Mouse (Mus musculus) mature B cell (primary cell): ENCODE results near the gene 1700001J03Rik.

Source experiments
- in situ Hi-C: fragments of 300-500 bp; cut with MboI; formaldehyde crosslinking; loops from 2 replicates; pipeline ENCODE4 v1.14.3; 2019

1700001J03Rik gene

DNA sequence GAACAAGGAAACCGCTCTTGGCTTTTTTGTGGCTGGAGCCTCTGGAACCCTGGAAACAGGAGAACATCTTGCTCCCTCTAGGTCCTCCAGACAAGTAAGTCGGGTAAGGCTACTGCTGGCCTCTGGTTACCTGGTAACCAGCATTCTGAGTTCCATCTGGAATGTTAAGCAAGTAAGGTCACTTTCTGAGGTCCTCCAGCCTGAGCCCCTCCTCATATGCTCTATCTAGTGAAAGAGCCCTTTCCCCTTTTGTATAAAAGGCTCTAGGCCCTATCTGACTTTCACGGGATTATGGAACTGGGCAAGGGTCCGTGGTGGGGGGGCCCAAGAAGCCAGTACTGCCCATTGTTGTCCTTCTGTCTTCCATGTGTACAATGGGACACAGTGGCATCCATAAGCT, at the start of gene 1700001J03Rik:
TSS of gene 1700001J03Rik (minus strand) at position 101 of the 400 bp plus-strand sequence.
- in situ Hi-C loops = loop anchor here (10.0 kb wide), 1 partner anchor 130 kb away; no protein-coding TSS in a partner anchor

DNA sequence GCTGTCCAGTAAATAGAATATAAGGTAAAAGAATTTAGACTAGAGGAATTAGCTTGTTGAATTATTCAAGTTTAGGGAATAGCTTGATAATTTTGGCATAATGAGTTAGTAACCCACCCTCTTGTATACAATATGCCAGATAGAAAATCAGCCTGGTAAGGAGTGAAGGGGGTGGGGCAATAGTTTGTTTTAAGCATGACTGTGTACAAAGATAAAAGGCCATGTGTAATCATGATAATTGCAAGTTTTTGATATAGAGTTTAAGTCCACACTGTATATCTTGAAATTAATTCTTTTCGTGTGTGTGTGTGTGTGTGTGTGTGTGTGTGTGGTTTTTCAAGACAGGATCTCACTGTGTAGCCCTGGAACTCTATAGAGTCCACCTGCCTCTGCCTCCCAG, 49.2 kb upstream of the 1700001J03Rik start:
- in situ Hi-C loops = no loop called here

DNA sequence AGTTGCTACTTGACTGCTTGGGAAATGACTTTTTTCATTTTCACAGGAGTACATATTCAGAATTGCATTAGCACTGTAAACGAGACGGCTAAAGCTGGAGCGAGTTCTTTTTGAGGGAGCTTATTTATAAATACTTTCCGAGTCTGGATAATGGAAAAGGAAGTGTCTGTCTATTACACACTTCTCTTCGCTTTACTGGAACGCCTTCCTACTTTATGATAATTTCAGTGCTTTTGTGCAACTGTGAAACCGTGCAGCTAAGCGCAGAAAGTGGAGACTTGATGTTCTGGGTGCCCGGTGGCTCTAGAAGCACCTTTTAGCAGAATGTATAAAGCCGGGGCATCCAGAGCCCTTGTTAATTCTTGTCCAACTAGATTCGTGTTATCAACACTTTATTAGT, 47.7 kb upstream of the 1700001J03Rik start:
- in situ Hi-C loops = no loop called here

DNA sequence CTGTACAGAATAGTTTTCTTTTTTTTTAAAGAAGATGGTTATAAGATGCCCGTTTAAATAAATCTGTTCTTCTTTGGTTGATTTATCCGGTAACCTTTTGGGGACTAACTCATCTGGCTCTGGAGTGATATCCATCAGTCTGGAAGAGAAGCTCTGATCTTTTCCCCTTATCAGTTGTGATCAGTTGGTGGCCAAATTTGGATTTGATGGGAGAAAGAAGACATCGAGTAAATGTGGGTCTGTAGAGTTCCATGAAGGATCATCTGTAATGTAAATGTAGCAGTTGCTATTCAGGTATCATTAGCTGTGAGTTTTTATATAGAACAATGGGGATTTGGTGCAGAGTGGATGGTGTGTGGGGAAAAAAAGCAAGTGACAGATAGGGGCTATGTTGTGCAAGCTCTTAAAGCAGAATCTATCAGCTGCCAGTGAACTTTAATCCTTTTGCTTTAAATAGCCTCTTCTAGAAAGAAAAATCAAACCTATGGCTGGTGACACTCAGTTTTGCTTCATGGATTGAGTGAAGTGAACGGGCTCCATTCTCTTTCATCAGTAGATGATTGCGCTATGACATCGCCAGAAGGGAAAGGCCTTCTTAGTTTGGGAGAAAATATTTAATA, 47.1 kb upstream of the 1700001J03Rik start:
- in situ Hi-C loops = no loop called here

DNA sequence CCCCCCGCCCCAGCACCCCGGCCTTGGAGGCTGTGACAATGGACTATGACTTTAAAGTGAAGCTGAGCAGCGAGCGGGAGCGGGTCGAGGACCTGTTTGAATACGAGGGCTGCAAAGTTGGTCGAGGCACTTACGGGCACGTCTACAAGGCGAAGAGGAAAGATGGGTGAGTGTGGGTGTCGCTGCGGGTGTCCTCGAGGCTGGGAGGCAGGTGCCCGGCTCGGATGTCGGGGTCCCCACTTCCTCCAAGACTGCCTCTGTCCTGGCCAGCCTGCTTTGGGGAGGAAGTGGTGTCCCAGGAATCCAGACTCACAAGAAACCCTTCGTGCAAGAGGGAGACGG, 46.5 kb upstream of the 1700001J03Rik start:
- in situ Hi-C loops = no loop called here

DNA sequence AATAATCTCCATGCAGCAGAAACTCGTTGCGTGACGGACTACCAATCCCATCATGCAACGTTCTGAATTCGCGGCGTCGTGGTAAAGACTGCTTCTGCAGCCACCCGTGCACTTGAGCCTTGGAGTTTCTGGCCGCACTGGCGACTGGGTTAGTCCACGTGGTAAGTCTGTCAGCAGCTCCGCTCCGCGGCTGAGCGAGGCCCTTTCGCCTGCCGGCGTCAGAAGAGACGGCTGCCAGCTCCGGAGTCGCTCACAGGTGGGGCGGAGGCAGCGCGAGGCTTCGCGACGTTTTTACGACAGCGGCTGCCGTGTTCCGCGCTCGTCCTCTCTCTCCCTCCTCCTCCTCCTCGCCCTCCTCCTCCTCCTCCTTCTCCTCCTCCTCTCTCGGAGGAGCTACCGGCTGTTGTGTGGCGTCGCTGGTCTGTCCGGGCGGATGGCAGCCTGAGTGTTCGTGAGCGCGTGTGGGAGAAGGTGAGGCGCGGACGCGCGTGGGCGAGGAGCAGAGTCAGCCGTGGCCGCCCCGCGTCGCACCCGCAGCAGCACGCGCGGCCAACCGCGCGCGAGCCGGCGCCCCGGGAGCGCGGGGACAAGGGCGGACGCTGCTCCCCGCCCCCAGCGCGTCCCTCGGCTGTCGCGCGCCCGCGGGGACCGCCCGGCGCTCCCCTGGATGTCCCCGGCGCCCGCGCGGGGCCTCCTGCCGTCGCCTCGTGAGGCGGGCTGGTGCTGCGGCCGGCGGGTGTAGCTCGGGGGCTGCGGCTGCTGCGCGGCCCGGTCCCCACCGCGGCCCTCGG, 46.0 kb upstream of the 1700001J03Rik start, which contains the start of gene Cdk8:
TSS of gene Cdk8 (plus strand) at position 367 of the 791 bp plus-strand sequence.
- in situ Hi-C loops = no loop called here

DNA sequence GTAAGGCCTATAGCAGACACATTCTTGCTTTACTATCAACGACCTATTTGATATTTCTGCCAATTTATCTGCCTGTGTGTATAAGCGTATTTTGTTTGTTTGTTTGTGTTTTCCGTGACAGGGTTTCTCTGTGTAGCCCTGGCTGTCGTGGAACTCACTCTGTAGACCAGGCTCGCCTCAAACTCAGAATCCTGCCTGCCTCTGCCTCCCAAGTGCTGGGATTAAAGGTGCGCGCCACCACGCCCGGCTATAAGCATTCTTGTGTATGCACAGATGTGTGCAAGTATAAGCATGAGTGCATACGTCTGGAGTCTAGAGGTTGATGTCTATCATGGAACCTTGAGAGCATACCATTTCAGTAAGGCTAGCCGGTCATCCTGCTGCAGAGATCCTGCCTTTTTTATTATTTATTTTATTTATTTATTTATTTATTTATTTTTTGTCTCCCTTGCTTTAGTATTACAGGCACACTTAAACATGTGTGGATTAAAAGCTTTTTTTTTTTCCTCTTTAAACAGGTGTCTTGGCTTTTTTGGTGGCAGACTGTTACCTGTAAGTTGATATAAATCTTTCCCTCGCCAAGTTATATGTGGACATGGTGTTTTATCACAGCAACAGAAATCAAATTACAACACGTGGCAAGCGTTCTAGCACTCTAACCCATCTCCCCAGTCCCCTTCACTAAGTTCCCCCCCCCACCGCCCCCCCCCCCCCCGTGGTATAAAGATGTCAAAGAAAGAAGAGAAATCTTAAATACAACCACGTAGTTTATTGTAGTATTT, 45.0 kb upstream of the 1700001J03Rik start:
- in situ Hi-C loops = no loop called here

DNA sequence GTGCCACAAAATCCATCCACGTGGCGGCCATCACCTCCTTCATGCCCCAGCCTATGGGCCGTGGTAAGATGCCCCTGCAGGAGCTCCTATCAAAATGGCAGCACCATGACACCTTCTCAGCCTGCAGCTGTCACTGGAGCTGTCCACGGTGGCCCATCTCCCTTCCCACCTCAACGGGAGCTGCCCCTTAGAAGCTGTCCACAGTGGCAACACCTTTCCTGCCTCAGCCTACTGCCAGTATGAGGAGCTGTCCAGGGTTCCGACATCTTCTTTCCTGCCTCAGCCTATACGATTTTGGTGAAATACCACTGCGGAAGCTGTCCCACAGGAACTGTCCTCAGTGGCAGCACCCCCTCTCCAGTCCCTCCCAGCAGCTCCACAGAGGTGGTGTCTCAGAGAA, 42.4 kb upstream of the 1700001J03Rik start:
- in situ Hi-C loops = no loop called here

DNA sequence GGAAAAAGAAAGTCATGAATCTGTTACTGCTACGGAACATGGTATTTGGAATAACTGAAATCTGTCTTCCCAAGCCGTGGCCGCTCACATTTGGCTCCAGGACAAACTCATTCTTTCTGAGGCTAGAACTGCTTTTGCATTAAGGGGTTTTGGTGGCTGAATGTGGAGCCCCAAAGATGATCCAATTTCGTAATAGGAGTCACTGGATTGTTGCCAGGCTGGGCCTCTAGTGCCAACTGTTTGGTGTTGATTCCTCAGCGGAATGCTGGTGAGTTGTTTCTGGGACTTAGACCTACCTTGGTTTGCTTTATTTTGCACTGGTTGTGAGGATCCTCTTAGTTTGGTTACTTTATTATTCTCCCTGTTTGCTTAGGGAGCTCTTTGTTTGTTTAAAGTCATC, 38.7 kb upstream of the 1700001J03Rik start:
- in situ Hi-C loops = no loop called here

DNA sequence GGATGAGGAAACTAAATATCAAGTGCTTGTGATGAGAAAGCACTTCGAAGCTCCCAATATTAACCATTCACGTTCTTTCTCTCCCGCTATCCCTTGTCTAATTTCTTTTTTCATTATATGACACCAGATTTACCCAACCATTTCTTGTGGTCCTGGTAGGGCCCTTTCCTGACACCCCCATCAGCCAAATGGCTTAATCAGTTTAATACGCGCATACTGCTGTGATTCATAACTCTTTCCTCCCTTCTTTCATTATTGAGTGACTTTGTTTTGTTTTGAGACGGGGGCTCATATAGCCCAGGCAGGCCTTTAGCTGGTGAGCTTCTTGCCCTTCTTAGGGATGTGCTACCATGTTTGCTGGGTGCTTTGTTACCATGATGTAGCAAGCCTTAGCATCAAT, 36.6 kb upstream of the 1700001J03Rik start:
- in situ Hi-C loops = no loop called here

DNA sequence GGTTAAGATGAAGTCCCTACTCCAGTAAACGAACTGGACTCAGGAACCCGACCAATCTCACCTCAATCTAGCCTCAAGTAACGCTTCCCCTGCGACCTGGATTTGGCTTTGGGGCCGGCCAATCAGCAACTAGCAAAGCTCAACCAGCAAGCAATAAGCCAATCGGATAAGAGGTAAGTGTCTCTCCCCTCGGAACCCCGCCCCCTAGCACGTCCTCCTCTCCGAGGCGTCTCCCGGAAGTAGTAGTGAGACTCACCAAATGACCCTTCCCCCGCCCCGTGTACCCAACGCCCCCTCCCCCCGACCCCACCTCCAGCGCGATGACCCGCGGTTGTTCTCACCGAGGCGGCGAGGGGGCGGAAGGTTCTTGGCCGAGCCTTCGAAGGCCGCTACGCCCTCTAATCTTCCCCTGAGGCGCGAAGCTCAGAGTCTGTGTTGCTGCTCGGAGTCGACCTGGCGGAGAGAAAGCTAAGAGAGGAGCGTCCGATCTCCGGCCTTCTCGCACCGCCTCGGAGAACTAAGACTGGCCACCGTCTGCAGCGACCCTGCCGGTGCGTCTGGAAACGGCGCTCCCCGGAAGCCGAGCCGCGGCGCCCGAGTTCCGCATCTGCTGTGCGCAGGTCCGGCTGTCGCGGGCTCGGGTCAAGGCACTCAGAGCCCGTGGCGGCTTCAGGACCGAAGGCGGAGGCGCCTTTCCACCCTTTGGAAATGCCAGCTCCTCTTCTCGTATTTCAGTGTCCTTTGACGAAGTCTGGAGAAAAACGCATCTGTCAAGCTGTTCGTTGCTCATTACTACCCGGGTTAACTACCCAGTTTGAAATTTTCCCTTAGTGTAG, 36.0 kb upstream of the 1700001J03Rik start, which contains the start of gene Rnf6:
TSS of gene Rnf6 (minus strand) at position 677 of the 836 bp plus-strand sequence.
- in situ Hi-C loops = no loop called here

DNA sequence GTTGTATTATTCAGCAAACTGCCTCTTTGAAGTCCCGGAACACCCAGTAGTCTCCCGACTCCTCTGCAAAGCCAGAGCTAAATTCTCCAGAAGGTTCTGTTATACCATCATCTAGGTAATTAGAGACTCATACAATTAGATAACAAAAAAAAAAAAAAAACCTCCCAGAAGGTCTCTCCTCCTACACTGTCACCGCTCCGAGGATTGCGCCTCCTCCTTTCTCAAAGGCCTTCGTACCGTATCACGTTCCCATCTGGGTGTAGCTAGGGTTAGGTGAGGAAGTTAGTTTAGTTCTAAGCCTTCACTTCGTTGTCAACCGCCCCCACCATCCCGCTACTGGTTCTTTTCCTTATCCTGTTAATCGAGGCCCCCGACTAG, 35.4 kb upstream of the 1700001J03Rik start:
- in situ Hi-C loops = no loop called here

DNA sequence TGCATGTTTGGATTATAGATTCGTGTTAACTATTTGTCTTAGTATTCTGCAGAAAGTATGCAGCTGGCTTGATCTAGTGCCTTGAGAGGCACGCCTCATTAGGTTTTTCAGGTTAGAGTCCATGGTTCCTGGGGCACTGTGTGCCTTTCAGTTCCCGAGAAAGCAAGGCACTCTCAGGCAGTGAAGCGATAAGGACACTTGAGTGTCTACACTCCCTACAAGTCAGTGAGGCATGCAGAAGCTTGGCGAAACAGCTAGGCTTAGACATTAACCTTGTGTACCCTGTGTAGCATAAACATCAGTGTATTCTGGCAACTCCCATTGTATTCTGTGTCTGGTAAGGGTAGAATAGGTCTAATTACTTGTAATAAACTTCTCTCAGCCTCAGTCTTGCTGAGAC, 20.4 kb upstream of the 1700001J03Rik start:
- in situ Hi-C loops = no loop called here

DNA sequence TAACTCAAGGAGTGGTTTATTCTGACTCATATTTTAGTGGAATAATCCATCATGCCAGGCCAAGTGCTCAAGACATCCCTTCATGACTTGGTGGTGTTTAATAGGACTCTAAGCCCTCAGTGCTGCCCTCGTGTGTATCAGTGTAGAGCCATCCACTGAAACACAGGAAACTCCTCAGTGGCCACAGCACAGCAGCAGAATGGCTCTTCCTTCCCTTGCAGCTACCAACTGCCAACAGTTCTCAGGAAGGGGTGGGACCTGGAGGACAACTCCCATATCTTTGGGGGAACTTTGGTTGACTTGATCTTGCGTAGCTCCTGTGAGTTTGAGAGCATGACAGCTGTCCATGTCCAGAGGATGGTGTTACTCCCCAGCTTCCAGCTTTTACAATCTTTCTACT, 18.8 kb upstream of the 1700001J03Rik start:
- in situ Hi-C loops = no loop called here

DNA sequence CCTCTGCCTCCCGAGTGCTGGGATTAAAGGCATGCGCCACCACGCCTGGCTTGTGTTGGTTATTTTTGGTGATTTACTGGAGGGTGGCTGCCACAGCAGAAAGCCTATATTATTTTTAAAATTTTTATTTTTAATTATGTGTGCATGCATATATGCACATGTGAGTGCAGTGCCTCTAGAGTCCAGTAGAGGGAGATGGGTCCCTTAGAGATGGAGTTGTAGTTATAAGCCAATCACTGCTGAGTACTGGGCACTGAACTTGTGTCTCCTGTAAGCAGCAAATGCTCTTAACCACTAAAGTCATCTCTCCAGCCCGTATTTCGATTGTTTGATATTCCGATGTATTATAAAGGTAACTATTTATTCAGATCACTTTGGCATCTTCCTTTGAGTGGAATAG, 15.5 kb upstream of the 1700001J03Rik start:
- in situ Hi-C loops = no loop called here

DNA sequence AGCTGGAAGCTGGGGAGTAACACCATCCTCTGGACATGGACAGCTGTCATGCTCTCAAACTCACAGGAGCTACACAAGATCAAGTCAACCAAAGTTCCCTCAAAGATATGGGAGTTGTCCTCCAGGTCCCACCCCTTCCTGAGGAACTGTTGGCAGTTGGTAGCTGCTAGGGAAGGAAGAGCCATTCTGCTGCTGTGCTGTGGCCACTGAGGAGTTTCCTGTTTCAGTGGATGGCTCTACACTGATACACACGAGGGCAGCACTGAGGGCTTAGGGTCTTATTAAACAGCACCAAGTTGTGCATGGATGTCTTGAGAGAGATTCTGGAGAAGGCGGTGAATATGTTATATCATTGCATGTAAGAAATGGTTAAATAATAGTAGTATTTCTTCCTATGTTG, 14.4 kb upstream of the 1700001J03Rik start:
- in situ Hi-C loops = no loop called here

DNA sequence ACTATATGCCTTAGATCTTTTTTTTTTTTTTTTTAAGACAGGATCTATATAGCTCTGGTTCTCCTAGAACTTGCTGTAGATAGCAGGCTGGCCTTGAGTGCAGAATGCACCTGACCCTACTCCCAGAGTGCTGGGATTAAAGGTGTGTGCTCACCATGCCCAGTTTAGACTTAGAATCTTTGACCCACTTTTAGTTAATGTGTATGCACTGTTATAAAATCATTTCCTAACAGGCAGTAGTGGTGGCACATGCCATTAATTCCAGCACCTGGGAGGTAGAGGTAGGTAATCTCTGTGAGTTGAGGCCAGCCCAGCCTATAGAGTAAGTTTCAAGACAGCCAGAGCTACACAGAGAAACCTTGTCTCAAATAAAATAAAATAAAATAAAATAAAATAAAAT, 14.0 kb upstream of the 1700001J03Rik start:
- in situ Hi-C loops = no loop called here

DNA sequence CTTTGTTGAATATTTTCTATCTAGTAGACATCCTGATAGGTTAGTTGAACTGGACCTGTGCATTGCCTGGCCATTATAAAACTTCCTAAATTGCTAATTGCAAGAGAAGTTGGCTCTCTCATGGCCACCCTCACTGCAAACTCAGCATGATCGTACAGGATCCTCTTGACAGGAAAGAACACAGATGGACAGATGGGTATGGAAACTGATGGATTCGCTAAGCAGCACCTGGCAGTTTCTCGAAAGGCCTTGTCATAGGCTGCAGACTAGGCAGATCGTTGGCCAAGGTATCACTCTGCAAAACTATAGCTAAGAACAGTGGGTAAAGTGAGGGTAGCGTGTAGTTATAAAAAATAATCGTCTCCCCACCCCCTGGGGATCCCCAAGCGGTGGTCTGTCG, 8.3 kb upstream of the 1700001J03Rik start:
- in situ Hi-C loops = no loop called here

DNA sequence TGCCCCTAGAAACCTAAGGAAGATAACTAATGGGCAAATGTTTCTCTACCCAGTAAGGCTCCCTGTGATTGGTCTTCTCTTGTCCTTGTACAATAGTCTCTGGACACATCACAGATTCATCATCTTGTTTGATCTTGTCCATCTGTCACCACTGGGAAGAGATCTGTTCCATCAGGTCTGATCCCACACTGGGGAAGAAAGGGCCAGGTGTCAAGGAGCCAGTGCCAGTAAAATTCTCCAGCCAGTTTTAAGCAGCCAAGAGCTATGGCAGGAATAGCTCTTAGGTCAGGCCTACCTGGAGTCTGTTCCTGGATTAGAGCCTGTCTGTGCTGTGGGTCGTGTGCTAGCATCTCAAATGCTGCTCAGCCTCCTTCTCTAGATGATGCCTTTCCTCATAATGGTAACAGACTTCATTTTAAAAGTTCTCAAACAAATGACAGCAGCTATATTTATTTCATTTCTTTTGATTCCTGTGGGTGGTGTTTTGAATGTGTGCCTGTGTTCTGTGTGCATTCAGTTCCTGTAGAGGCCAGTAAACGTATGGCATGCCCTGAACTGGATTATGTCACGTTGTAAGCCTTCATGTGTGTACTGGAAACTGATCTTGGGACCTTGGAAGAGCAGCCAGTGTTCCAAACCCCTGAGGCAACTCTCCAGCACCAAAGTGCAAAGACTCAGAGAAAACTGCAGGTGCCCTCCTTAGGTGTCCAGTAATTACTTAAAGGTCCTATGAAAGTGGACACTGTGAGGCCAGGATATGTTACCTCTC, 5.6 kb upstream of the 1700001J03Rik start:
- in situ Hi-C loops = no loop called here

DNA sequence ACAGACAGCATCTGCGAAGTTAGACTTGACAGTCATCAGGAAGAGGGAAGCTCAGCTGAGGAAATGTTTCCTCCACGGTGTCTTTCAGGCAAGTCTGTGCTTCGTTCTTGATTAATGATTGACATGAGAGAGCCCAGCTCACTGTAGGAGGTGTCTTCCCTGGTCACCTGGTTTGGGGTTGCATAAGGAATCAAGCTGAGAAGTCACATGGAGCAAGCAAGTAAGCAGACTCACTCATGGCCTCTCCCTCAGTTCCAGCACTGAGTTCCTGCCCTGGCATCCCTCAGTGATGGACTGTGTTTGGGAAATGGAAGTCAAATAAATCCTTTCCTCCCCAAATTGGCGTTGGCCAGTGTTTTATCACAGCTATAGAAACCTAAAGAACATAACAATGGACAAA, 5.0 kb upstream of the 1700001J03Rik start:
- in situ Hi-C loops = no loop called here

DNA sequence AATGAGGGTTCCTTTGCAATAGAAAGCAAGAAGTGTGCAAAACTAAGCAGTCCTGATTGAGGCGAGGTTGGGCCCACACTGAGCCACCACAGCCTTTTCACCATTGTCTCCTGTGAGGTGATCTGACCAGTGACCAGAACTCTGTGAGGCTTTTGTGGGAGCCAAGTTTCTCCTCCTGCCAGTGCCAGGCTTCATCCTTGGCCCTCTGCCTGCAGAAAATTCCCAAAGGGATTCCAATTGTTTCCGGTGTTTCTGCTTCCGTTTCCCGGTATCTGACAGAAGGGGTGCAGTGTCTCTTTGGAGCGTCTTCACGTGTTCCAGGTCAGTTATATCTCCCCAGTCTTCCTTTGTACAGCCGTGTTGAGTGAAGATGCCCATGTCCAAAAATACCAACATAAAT, 3.6 kb upstream of the 1700001J03Rik start:
- in situ Hi-C loops = loop anchor here (10.0 kb wide), 1 partner anchor 126 kb away; no protein-coding TSS in a partner anchor
